Comparison of ENCODE assay signal across 32 mouse cellular contexts in genomic region chr7:143308001-143308400, GRCm38 (mm10).
"Had no signal": no experiment of that assay in that cellular context is flagged by ENCODE, and none has a peak within 500 bp of the region (broad histone marks: within the 10 kb centered on the region; RNA-seq: fewer than 3 reads in every experiment).

No protein-coding gene starts in this region.

- H3K36me3 ChIP-seq: heart, embryonic 10.5 days; heart, embryonic 12.5 days; heart, embryonic 13.5 days; heart, embryonic 15.5 days; hindbrain, embryonic 10.5 days; hindbrain, embryonic 12.5 days; hindbrain, embryonic 13.5 days; hindbrain, embryonic 15.5 days; intestine, embryonic 15.5 days had no signal

- H3K27ac ChIP-seq: heart, adult 2 months; heart, embryonic 10.5 days; heart, embryonic 13.5 days; heart, embryonic 15.5 days; hindbrain, embryonic 10.5 days; hindbrain, embryonic 12.5 days; hindbrain, embryonic 13.5 days; hindbrain, embryonic 14.5 days; hindbrain, embryonic 15.5 days; hindbrain, postnatal 0 days; intestine, embryonic 15.5 days; kidney, postnatal 0 days; layer of hippocampus, adult 2 months had no signal

- H3K27me3 ChIP-seq: heart, embryonic 12.5 days; heart, embryonic 13.5 days; heart, embryonic 15.5 days; hindbrain, embryonic 13.5 days; hindbrain, embryonic 15.5 days; intestine, embryonic 15.5 days had no signal

- DNase-seq: heart, adult 18-20 months; heart, adult 2 months; heart, postnatal 10 days; heart, postnatal 14 days; heart, postnatal 36 days; heart, postnatal 4 days; kidney, adult 11 months; kidney, adult 18-20 months; kidney, postnatal 10 days; kidney, postnatal 14 days; kidney, postnatal 25 days; kidney, postnatal 4 days; layer of hippocampus, adult 9-11 months; layer of hippocampus, postnatal 36 days had no signal

- H3K4me2 ChIP-seq: heart, embryonic 11.5 days; heart, embryonic 12.5 days; heart, embryonic 13.5 days; heart, embryonic 15.5 days; hindbrain, embryonic 12.5 days; hindbrain, embryonic 13.5 days; hindbrain, embryonic 14.5 days; hindbrain, embryonic 15.5 days; intestine, embryonic 15.5 days had no signal

- ATAC-seq: hindbrain, embryonic 16.5 days; hindbrain, postnatal 0 days; inflammation-experienced regulatory T-cells, adult 6 months; intestine, embryonic 15.5 days; intestine, embryonic 16.5 days; intestine, postnatal 0 days had no signal

- H3K9ac ChIP-seq: heart, embryonic 12.5 days; heart, embryonic 13.5 days; heart, embryonic 15.5 days; hindbrain, embryonic 12.5 days; hindbrain, embryonic 13.5 days; hindbrain, embryonic 14.5 days; hindbrain, embryonic 15.5 days; intestine, embryonic 15.5 days had no signal

- H3K9me3 ChIP-seq: heart, embryonic 10.5 days; heart, embryonic 12.5 days; heart, embryonic 13.5 days; heart, embryonic 15.5 days; hindbrain, embryonic 10.5 days; hindbrain, embryonic 12.5 days; hindbrain, embryonic 13.5 days; hindbrain, embryonic 15.5 days; intestine, embryonic 15.5 days had no signal

- H3K4me3 ChIP-seq: heart, adult 2 months; heart, embryonic 10.5 days; heart, embryonic 12.5 days; heart, embryonic 13.5 days; heart, embryonic 15.5 days; hindbrain, embryonic 10.5 days; hindbrain, embryonic 12.5 days; hindbrain, embryonic 13.5 days; hindbrain, embryonic 15.5 days; intestine, embryonic 15.5 days; layer of hippocampus, adult 2 months had no signal
